Mouse (Mus musculus) cortical plate, adult 2 months (tissue): ENCODE data around the gene Stx6.

Source experiments
- CTCF ChIP-seq: fragments of 200-500 bp; IDR thresholded peaks from 2 replicates; pipeline ENCODE4 v1.5.1; 2011; ENCODE audit warnings: mild to moderate bottlenecking, control low read depth, low read length; ENCODE audit not compliant: insufficient read depth; ENCODE audit errors: extremely low read depth
- POLR2A ChIP-seq: fragments of 200-500 bp; IDR thresholded peaks from 2 replicates; pipeline ENCODE4 v1.6.1; 2011; ENCODE audit warnings: mild to moderate bottlenecking, low read length, control low read depth; ENCODE audit not compliant: insufficient read depth; ENCODE audit errors: extremely low read depth

GRCm38 (mm10) chr1:155203101-155203500 is 44.6 kb downstream of the Stx6 start:
- TF ChIP-seq POLR2A: no peak
- TF ChIP-seq CTCF: no peak
